Mouse (Mus musculus) neural tube, embryonic 12.5 days (tissue): Measurements from ENCODE around the gene Osm. TPM values are rescaled to one million over a fixed set of nuclear protein-coding genes. Genes with fewer than 3 reads are reported as not detected.

Source experiments
- ATAC-seq: fragments of 200-750 bp; cut with Nextera tagmentation; 2 replicates; pipeline ENCODE4 v1.8.0; 2017; ENCODE audit warnings: low read depth, mild to moderate bottlenecking, moderate TSS enrichment, moderate library complexity; ENCODE audit not compliant: low FRiP score
- H3K27ac ChIP-seq: fragments of 300-500 bp; sonication (generic); 2 replicates; pipeline ENCODE4 v1.5.1; 2016
- H3K27me3 ChIP-seq: fragments of 300-500 bp; sonication (generic); replicated peaks from 2 replicates; pipeline ENCODE4 v1.6.1; 2016; ENCODE audit warnings: mild to moderate bottlenecking
- H3K36me3 ChIP-seq: fragments of 300-500 bp; sonication (generic); 2 replicates; pipeline ENCODE4 v1.6.1; 2016; ENCODE audit warnings: mild to moderate bottlenecking
- H3K4me1 ChIP-seq: fragments of 300-500 bp; sonication (generic); 2 replicates; pipeline ENCODE4 v1.6.1; 2016
- H3K4me2 ChIP-seq: fragments of 300-500 bp; sonication (generic); replicated peaks from 2 replicates; pipeline ENCODE4 v1.6.1; 2016; ENCODE audit warnings: mild to moderate bottlenecking
- H3K4me3 ChIP-seq: fragments of 300-500 bp; sonication (generic); 2 replicates; pipeline ENCODE4 v1.5.1; 2016
- H3K9ac ChIP-seq: fragments of 300-500 bp; sonication (generic); 2 replicates; pipeline ENCODE4 v1.6.1; 2016; ENCODE audit warnings: mild to moderate bottlenecking
- H3K9me3 ChIP-seq: fragments of 300-500 bp; sonication (generic); 2 replicates; pipeline ENCODE4 v1.6.1; 2016; ENCODE audit warnings: mild to moderate bottlenecking
- WGBS: fragments of 180-500 bp; shearing (Covaris S2); methylation state at CpG from one replicate; pipeline ENCODE4 v1.1.7; 2016; 5-methylcytosine and 5-hydroxymethylcytosine counted together
- polyA plus RNA-seq: library from polyadenylated mRNA; unstranded; fragments of >200 nt; fragmentation: Nextera tagmentation; extraction: Ambion mirVana; gene quantifications from 2 replicates; pipeline ENCODE4 v1.2.1, GENCODE M21; 2016

Osm gene
- polyA plus RNA-seq, 1 experiment from 2014 or later = not detected

DNA sequence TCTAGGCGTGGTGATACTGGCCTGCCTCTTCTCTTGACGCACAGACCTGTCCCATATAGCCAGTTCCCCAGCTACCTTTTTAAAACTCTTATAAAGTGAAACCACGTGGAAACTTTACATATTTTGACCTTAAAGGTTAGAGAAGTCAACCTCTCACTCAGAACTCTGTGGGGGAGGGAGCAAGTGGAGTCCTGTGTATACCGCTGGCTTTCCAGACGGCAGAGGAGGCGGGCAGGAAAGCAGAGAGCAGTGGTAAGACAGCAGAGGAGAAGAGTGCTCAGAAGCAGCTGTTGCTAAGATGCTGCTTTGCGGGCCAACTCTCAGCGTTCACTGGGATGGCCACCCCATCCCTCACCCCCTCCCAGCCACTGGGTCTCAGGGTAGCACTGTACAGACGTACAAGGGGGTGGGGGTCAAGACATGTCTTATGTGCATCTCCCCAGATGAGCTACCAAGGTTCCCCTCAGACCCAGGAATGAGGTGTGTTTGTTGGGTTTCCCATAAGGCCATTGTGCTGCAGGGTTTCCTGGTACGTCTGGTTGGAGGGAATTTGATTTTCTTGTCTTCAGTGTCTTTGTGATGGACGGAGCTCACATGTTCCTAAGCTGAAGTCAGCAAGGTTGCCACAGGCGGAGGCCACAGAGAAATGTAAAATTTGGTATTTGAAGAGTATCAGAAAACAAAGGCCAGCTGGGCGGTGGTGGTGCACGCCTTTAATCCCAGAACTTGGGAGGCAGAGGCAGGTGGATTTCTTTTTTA, 11.2 kb downstream of the Osm start:
- H3K27ac ChIP-seq = no peak overlapping the region
- H3K9ac ChIP-seq = no peak overlapping the region
- H3K4me3 ChIP-seq = no peak overlapping the region
- no peaks in the 10 kb centered on the region for H3K4me1 ChIP-seq
- no peaks in the 10 kb centered on the region for H3K27me3 ChIP-seq
- no peak for ATAC-seq
- 79% methylated on average over 14 of the region's 14 CpGs for WGBS
- H3K4me2 ChIP-seq = no peak overlapping the region
- H3K9me3 ChIP-seq = no peaks in the 10 kb centered on the region
- no peaks in the 10 kb centered on the region for H3K36me3 ChIP-seq

GRCm38 (mm10) chr11:4249151-4249550, 12.9 kb downstream of the Osm start:
- no peaks in the 10 kb centered on the region for H3K36me3 ChIP-seq
- no peaks in the 10 kb centered on the region for H3K4me1 ChIP-seq
- 94% methylated on average over 3 of the region's 3 CpGs for WGBS
- H3K4me2 ChIP-seq = no peak overlapping the region
- no peaks in the 10 kb centered on the region for H3K27me3 ChIP-seq
- no peak for ATAC-seq
- H3K9me3 ChIP-seq = no peaks in the 10 kb centered on the region
- H3K27ac ChIP-seq = no peak overlapping the region
- no peak overlapping the region for H3K9ac ChIP-seq
- H3K4me3 ChIP-seq = no peak overlapping the region

GRCm38 (mm10) chr11:4250290-4250689, 14.1 kb downstream of the Osm start:
- H3K27ac ChIP-seq = no peak overlapping the region
- H3K4me1 ChIP-seq = no peaks in the 10 kb centered on the region
- H3K4me3 ChIP-seq = no peak overlapping the region
- no peaks in the 10 kb centered on the region for H3K9me3 ChIP-seq
- ATAC-seq = no peak
- no peaks in the 10 kb centered on the region for H3K36me3 ChIP-seq
- WGBS = 81% methylated on average over 7 of the region's 7 CpGs
- no peak overlapping the region for H3K9ac ChIP-seq
- H3K27me3 ChIP-seq = no peaks in the 10 kb centered on the region
- H3K4me2 ChIP-seq = no peak overlapping the region

DNA sequence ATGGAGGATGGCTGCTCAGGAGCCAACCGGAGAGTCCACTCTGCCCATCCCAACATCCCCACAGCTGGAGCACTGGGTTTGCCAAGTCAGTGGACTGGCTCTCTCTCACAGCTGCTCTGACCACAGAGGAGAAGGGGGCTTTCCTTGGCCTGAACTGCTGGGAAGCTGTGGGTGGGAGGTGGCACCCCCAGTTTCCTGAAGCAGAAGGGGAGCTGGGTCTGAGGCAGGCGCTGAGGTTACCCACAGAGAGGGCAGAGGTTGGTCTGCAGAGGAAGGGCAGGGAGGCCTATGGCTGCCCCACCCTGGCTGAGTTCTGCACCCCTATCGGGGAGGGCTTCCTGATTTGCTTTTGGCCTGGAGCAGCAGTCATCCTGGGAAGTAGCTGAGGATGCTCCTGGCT, 15.2 kb downstream of the Osm start:
- H3K4me1 ChIP-seq = no peaks in the 10 kb centered on the region
- H3K27ac ChIP-seq = no peak overlapping the region
- H3K9me3 ChIP-seq = no peaks in the 10 kb centered on the region
- no peak overlapping the region for H3K4me3 ChIP-seq
- H3K36me3 ChIP-seq = no peaks in the 10 kb centered on the region
- no peak overlapping the region for H3K4me2 ChIP-seq
- H3K9ac ChIP-seq = no peak overlapping the region
- H3K27me3 ChIP-seq = no peaks in the 10 kb centered on the region
- WGBS = 77% methylated on average over 3 of the region's 3 CpGs
- no peak for ATAC-seq

GRCm38 (mm10) chr11:4252886-4253285, 16.7 kb downstream of the Osm start:
- WGBS = 68% methylated on average over 2 of the region's 2 CpGs
- H3K27ac ChIP-seq = no peak overlapping the region
- H3K9me3 ChIP-seq = no peaks in the 10 kb centered on the region
- H3K4me2 ChIP-seq = no peak overlapping the region
- H3K4me1 ChIP-seq = no peaks in the 10 kb centered on the region
- no peak for ATAC-seq
- no peak overlapping the region for H3K9ac ChIP-seq
- no peaks in the 10 kb centered on the region for H3K36me3 ChIP-seq
- H3K27me3 ChIP-seq = no peaks in the 10 kb centered on the region
- no peak overlapping the region for H3K4me3 ChIP-seq

DNA sequence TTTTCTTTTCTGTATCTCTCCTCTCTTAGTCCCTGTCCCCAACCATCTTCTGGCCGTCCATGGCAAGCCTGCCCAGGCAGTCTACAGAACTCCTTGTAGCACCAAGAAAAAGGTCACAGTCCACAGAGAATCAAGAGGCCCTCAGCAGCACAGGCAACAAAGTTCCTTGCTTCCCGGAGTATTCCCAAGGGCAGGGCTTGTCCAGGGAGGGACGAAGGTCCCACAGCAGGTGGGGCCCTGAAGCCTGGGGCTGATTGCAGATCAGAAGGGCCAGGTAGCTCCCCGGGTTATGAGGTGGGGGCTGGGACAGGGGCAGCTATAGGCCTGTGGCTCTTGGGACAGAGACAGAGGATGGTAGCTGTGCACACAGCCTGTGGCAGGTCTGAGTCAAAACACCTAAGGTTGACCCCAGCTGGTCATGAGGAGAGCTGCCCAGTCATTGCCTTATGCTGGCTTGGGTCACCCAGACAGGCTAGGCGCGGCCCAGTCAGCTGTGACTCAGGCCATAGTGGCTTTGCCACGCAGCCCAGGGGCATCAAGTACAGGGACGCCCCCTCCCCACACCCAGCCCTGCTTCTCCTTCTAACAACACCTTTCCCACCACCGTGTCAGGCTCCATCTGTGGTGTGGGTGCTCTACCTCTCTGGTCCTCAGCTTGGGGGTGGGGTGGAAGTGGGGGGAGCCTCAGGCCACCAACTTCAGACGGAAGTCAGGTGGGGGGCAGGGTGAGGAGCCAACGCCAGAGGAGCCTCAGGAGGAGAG, 20.8 kb downstream of the Osm start, which contains the start of gene Lif:
Gene Lif (plus strand): TSS at position 712 of the 762 bp plus-strand sequence.
- Histone ChIP-seq H3K27ac (no peak within 1 kb of the TSS), H3K36me3 (no peaks in the 10 kb centered on the region), H3K9ac (no peak within 1 kb of the TSS), H3K4me3 (no peak within 1 kb of the TSS), H3K27me3 (no peaks in the 10 kb centered on the region), H3K4me1 (peaks cover 6% of the 10 kb centered on the region; the same call in 1 of the 2 replicates), H3K9me3 (no peaks in the 10 kb centered on the region), H3K4me2 (peak within 1 kb of the TSS; percentile 46)
- ATAC-seq = no peak
- 62% methylated on average over 11 of the region's 11 CpGs for WGBS

DNA sequence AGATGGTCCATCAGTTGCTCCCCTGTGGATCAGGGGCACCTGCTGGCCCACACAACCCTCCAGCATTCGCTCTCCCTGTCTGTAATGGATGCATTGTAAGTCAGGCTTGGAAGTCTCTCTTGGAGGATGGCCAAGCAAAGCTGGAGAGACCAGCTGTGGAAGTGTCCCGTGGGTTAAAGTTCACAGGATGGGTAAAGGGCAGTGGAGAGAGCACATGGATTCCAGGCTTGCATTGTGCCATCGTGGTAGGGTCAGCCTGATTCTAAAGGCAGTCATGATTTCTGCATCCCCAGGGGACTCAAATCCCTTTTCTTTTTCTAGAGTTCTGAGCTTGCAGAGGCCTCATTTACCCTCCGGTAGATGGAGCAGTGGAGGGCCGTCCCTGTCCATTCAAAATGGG, 21.5 kb downstream of the Osm start:
- H3K4me2 ChIP-seq = no peak overlapping the region
- no peaks in the 10 kb centered on the region for H3K36me3 ChIP-seq
- no peak overlapping the region for H3K4me3 ChIP-seq
- no peaks in the 10 kb centered on the region for H3K27me3 ChIP-seq
- no peak overlapping the region for H3K27ac ChIP-seq
- H3K4me1 ChIP-seq = peaks cover 6% of the 10 kb centered on the region; the same call in 1 of the 2 replicates
- no peaks in the 10 kb centered on the region for H3K9me3 ChIP-seq
- no peak overlapping the region for H3K9ac ChIP-seq
- no peak for ATAC-seq
- WGBS = 66% methylated on average over 5 of the region's 5 CpGs

GRCm38 (mm10) chr11:4258657-4259082, 22.4 kb downstream of the Osm start:
- ATAC-seq = peak; percentile 59; the same call in 1 of the 2 replicates
- Histone ChIP-seq H3K4me1 (peaks cover 6% of the 10 kb centered on the region; the same call in 1 of the 2 replicates), H3K9me3 (no peaks in the 10 kb centered on the region), H3K36me3 (no peaks in the 10 kb centered on the region), H3K4me3 (no peak overlapping the region), H3K9ac (no peak overlapping the region), H3K27ac (no peak overlapping the region), H3K27me3 (no peaks in the 10 kb centered on the region), H3K4me2 (peak overlapping the region; percentile 46)
- under 1% methylated on average over 7 of the region's 7 CpGs for WGBS

GRCm38 (mm10) chr11:4260463-4261187, 24.4 kb downstream of the Osm start:
- Histone ChIP-seq H3K9me3 (no peaks in the 10 kb centered on the region), H3K27ac (no peak overlapping the region), H3K4me1 (peaks cover 6% of the 10 kb centered on the region; the same call in 1 of the 2 replicates), H3K36me3 (no peaks in the 10 kb centered on the region), H3K4me3 (no peak overlapping the region), H3K4me2 (no peak overlapping the region), H3K9ac (no peak overlapping the region), H3K27me3 (peaks cover 13% of the 10 kb centered on the region)
- WGBS = 58% methylated on average over 14 of the region's 14 CpGs
- no peak for ATAC-seq

- 51% methylated on average over 7 of the region's 7 CpGs for WGBS
- ATAC-seq = no peak
These were observed 24.9 kb downstream of the Osm start for GRCm38 (mm10) chr11:4261188-4261494.

DNA sequence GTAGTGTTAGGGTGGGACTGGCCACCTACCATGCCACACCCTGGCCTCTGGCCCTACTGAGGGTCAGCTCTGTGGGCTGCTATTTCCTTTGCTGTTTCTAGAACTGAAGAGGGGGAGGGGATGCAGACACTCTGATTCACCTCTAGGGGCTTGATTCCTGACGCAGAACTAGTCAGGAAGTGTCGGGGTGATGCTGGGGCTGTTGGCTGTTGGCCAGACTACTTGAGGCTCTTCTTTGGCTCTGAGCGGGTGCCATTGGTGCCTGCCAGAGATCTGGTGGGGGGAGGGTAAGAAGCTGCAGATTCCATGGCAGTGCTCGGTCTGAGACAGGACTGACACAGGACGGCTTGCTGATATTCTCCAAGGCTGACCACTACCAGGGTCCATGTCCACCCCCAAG, 25.7 kb downstream of the Osm start:
- peaks cover 27% of the 10 kb centered on the region for H3K27me3 ChIP-seq
- WGBS = 43% methylated on average over 5 of the region's 5 CpGs
- H3K36me3 ChIP-seq = no peaks in the 10 kb centered on the region
- no peak overlapping the region for H3K27ac ChIP-seq
- H3K4me1 ChIP-seq = peaks cover 15% of the 10 kb centered on the region
- H3K9me3 ChIP-seq = no peaks in the 10 kb centered on the region
- H3K4me3 ChIP-seq = no peak overlapping the region
- H3K9ac ChIP-seq = no peak overlapping the region
- no peak overlapping the region for H3K4me2 ChIP-seq
- no peak for ATAC-seq

More at GRCm38 (mm10) chr11:4261188-4261494, 24.9 kb downstream of the Osm start:
- Histone ChIP-seq H3K4me1 (peaks cover 8% of the 10 kb centered on the region; the same call in 1 of the 2 replicates), H3K4me3 (no peak overlapping the region), H3K27ac (no peak overlapping the region), H3K27me3 (peaks cover 19% of the 10 kb centered on the region), H3K9ac (no peak overlapping the region), H3K36me3 (no peaks in the 10 kb centered on the region), H3K9me3 (no peaks in the 10 kb centered on the region), H3K4me2 (no peak overlapping the region)

DNA sequence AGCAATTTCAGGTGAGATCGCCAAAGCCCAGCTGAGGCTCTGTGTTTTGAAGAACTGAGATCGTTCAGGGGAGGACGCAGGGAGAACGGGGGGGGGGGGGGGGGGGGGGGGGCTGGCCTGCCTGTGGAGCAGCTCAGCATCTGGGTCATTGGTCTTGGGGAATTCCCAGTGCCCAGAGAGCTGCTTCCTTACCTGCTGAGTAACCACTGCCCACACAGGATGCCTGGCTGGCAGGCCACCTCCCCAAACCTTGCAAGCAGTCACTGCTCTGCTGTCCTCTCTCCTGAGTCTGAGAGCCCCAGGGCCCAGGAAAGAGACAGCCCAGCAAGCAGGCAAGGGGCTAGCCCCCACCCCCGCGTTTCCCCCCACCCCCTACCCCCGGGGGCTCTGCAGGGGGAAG, 26.6 kb downstream of the Osm start:
- no peak overlapping the region for H3K4me3 ChIP-seq
- H3K27me3 ChIP-seq = peaks cover 36% of the 10 kb centered on the region
- H3K9ac ChIP-seq = no peak overlapping the region
- ATAC-seq = no peak
- no peak overlapping the region for H3K27ac ChIP-seq
- H3K9me3 ChIP-seq = no peaks in the 10 kb centered on the region
- no peaks in the 10 kb centered on the region for H3K36me3 ChIP-seq
- 25% methylated on average over 7 of the region's 7 CpGs for WGBS
- H3K4me2 ChIP-seq = no peak overlapping the region
- peaks cover 18% of the 10 kb centered on the region for H3K4me1 ChIP-seq
